Mouse (Mus musculus) midbrain, embryonic 11.5 days (tissue): Measurements from ENCODE around the gene Ppp1r12b. TPM values are rescaled to one million over a fixed set of nuclear protein-coding genes. Genes with fewer than 3 reads are reported as not detected.

Experiments
- ATAC-seq: fragments of 200-750 bp; cut with Nextera tagmentation; 2 replicates; pipeline ENCODE4 v1.8.0; 2017; ENCODE audit warnings: moderate TSS enrichment, moderate library complexity; ENCODE audit not compliant: low FRiP score
- DNase-seq: peaks from one replicate; pipeline ENCODE4 v3.0.0; 2015; ENCODE audit warnings: low spot score; ENCODE audit errors: missing footprints
- H3K27ac ChIP-seq: fragments of 300-500 bp; sonication (generic); 2 replicates; pipeline ENCODE4 v1.5.1; 2014; ENCODE audit warnings: low read depth, low read length
- H3K27me3 ChIP-seq: fragments of 300-500 bp; sonication (generic); 2 replicates; pipeline ENCODE4 v1.6.1; 2014; ENCODE audit warnings: mild to moderate bottlenecking, low read length, moderate library complexity, mixed read lengths; ENCODE audit not compliant: control insufficient read depth, insufficient read depth
- H3K36me3 ChIP-seq: fragments of 300-500 bp; sonication (generic); 2 replicates; pipeline ENCODE4 v1.6.1; 2014; ENCODE audit warnings: mild to moderate bottlenecking, low read length, moderate library complexity, mixed read lengths; ENCODE audit not compliant: control insufficient read depth, insufficient read depth
- H3K4me1 ChIP-seq: fragments of 300-500 bp; sonication (generic); 2 replicates; pipeline ENCODE4 v1.6.1; 2014; ENCODE audit warnings: low read length; ENCODE audit not compliant: control insufficient read depth, insufficient read depth
- H3K4me2 ChIP-seq: fragments of 300-500 bp; sonication (generic); 2 replicates; pipeline ENCODE4 v1.6.1; 2014; ENCODE audit warnings: mild to moderate bottlenecking, moderate library complexity
- H3K4me3 ChIP-seq: fragments of 300-500 bp; sonication (generic); 2 replicates; pipeline ENCODE4 v1.5.1; 2014; ENCODE audit warnings: low read depth, low read length
- H3K9ac ChIP-seq: fragments of 300-500 bp; sonication (generic); 2 replicates; pipeline ENCODE4 v1.6.1; 2014; ENCODE audit warnings: low read length
- H3K9me3 ChIP-seq: fragments of 300-500 bp; sonication (generic); 2 replicates; pipeline ENCODE4 v1.6.1; 2016; ENCODE audit warnings: low read length; ENCODE audit not compliant: control insufficient read depth
- WGBS: fragments of 180-500 bp; shearing (Covaris S2); extraction: QIAGEN DNeasy Blood & Tissue Kit; methylation state at CpG from one replicate; pipeline ENCODE4 v1.1.7; 2014; 5-methylcytosine and 5-hydroxymethylcytosine counted together
- polyA plus RNA-seq: library from polyadenylated mRNA; unstranded; fragments of >200 nt; fragmentation: Nextera tagmentation; extraction: Ambion mirVana; gene quantifications from 2 replicates; pipeline ENCODE4 v1.2.1, GENCODE M21; 2014

The Ppp1r12b gene
- polyA plus RNA-seq, 1 experiment from 2014 or later = 7.5 TPM

- Histone ChIP-seq H3K27me3 (no peaks in the 10 kb centered on the region), H3K9ac (no peak overlapping the region), H3K9me3 (no peaks in the 10 kb centered on the region), H3K27ac (peak overlapping the region; percentile 12; the same call in 1 of the 2 replicates), H3K36me3 (no peaks in the 10 kb centered on the region), H3K4me1 (no peaks in the 10 kb centered on the region), H3K4me2 (no peak overlapping the region), H3K4me3 (no peak overlapping the region)
- 51% methylated on average over 7 of the region's 7 CpGs for WGBS
- no peak for ATAC-seq
- no peak for DNase-seq
Observed at GRCm38 (mm10) chr1:134788096-134788495, 167.6 kb downstream of the Ppp1r12b start.

- H3K9ac ChIP-seq = no peak overlapping the region
- H3K4me1 ChIP-seq = no peaks in the 10 kb centered on the region
- H3K36me3 ChIP-seq = no peaks in the 10 kb centered on the region
- no peaks in the 10 kb centered on the region for H3K27me3 ChIP-seq
- H3K4me2 ChIP-seq = no peak overlapping the region
- ATAC-seq (no peak), DNase-seq (no peak)
- no peak overlapping the region for H3K27ac ChIP-seq
- WGBS = 83% methylated on average over 1 of the region's 1 CpGs
- H3K9me3 ChIP-seq = no peaks in the 10 kb centered on the region
- H3K4me3 ChIP-seq = no peak overlapping the region
Observed at GRCm38 (mm10) chr1:134784911-134785310, 170.8 kb downstream of the Ppp1r12b start.

- no peaks in the 10 kb centered on the region for H3K9me3 ChIP-seq
- no peaks in the 10 kb centered on the region for H3K27me3 ChIP-seq
- no peak overlapping the region for H3K9ac ChIP-seq
- 88% methylated on average over 6 of the region's 6 CpGs for WGBS
- ATAC-seq (no peak), DNase-seq (no peak)
- H3K4me1 ChIP-seq = no peaks in the 10 kb centered on the region
- H3K27ac ChIP-seq = no peak overlapping the region
- no peaks in the 10 kb centered on the region for H3K36me3 ChIP-seq
- H3K4me3 ChIP-seq = no peak overlapping the region
- H3K4me2 ChIP-seq = no peak overlapping the region
Observed at GRCm38 (mm10) chr1:134784481-134784880, 171.3 kb downstream of the Ppp1r12b start.

GRCm38 (mm10) chr1:134783958-134784357, 171.8 kb downstream of the Ppp1r12b start:
- Histone ChIP-seq H3K9ac (no peak overlapping the region), H3K27ac (no peak overlapping the region), H3K4me2 (no peak overlapping the region), H3K36me3 (no peaks in the 10 kb centered on the region), H3K4me3 (no peak overlapping the region), H3K27me3 (no peaks in the 10 kb centered on the region), H3K9me3 (no peaks in the 10 kb centered on the region), H3K4me1 (no peaks in the 10 kb centered on the region)
- DNase-seq = no peak
- 90% methylated on average over 4 of the region's 4 CpGs for WGBS
- ATAC-seq = no peak

- H3K4me1 ChIP-seq = peaks cover 2% of the 10 kb centered on the region
- H3K36me3 ChIP-seq = no peaks in the 10 kb centered on the region
- no peak for ATAC-seq
- H3K27me3 ChIP-seq = no peaks in the 10 kb centered on the region
- DNase-seq = no peak
- H3K9me3 ChIP-seq = no peaks in the 10 kb centered on the region
- H3K4me3 ChIP-seq = no peak overlapping the region
- H3K4me2 ChIP-seq = no peak overlapping the region
- H3K27ac ChIP-seq = no peak overlapping the region
- WGBS = 90% methylated on average over 5 of the region's 5 CpGs
- H3K9ac ChIP-seq = no peak overlapping the region
Observed at GRCm38 (mm10) chr1:134782797-134783196, 172.9 kb downstream of the Ppp1r12b start.

- no peak for DNase-seq
- no peak for ATAC-seq
- Histone ChIP-seq H3K27ac (no peak overlapping the region), H3K9me3 (no peaks in the 10 kb centered on the region), H3K9ac (no peak overlapping the region), H3K36me3 (no peaks in the 10 kb centered on the region), H3K4me2 (no peak overlapping the region), H3K4me3 (no peak overlapping the region), H3K4me1 (peaks cover 11% of the 10 kb centered on the region), H3K27me3 (no peaks in the 10 kb centered on the region)
- WGBS = 36% methylated on average over 13 of the region's 13 CpGs
Observed at GRCm38 (mm10) chr1:134777936-134778548, 177.7 kb downstream of the Ppp1r12b start.

- no peak for DNase-seq
- no peak overlapping the region for H3K4me3 ChIP-seq
- peaks cover 11% of the 10 kb centered on the region for H3K4me1 ChIP-seq
- H3K4me2 ChIP-seq = no peak overlapping the region
- no peak overlapping the region for H3K27ac ChIP-seq
- no peak overlapping the region for H3K9ac ChIP-seq
- H3K36me3 ChIP-seq = no peaks in the 10 kb centered on the region
- WGBS = 82% methylated on average over 12 of the region's 12 CpGs
- no peaks in the 10 kb centered on the region for H3K27me3 ChIP-seq
- no peak for ATAC-seq
- no peaks in the 10 kb centered on the region for H3K9me3 ChIP-seq
Observed at GRCm38 (mm10) chr1:134777201-134777885, 178.4 kb downstream of the Ppp1r12b start.

- no peak overlapping the region for H3K9ac ChIP-seq
- ATAC-seq = no peak
- WGBS = 39% methylated on average over 3 of the region's 3 CpGs
- H3K9me3 ChIP-seq = no peaks in the 10 kb centered on the region
- H3K4me1 ChIP-seq = peaks cover 11% of the 10 kb centered on the region
- DNase-seq = no peak
- H3K27me3 ChIP-seq = no peaks in the 10 kb centered on the region
- no peak overlapping the region for H3K4me2 ChIP-seq
- no peak overlapping the region for H3K4me3 ChIP-seq
- H3K27ac ChIP-seq = no peak overlapping the region
- no peaks in the 10 kb centered on the region for H3K36me3 ChIP-seq
Observed at GRCm38 (mm10) chr1:134775631-134776030, 180.1 kb downstream of the Ppp1r12b start.

- Histone ChIP-seq H3K27me3 (no peaks in the 10 kb centered on the region), H3K4me3 (no peak overlapping the region), H3K9ac (no peak overlapping the region), H3K9me3 (no peaks in the 10 kb centered on the region), H3K4me2 (no peak overlapping the region), H3K27ac (no peak overlapping the region), H3K36me3 (no peaks in the 10 kb centered on the region), H3K4me1 (peaks cover 11% of the 10 kb centered on the region)
- ATAC-seq (no peak), DNase-seq (no peak)
- 62% methylated on average over 6 of the region's 6 CpGs for WGBS
Observed at GRCm38 (mm10) chr1:134774728-134775287, 180.9 kb downstream of the Ppp1r12b start.
